Mouse (Mus musculus) liver, embryonic 14.5 days (tissue): Measurements from ENCODE around the gene Gm11037.

Source experiments
- CTCF ChIP-seq: IDR thresholded peaks from 2 replicates; pipeline ENCODE4 v1.5.1; 2016; ENCODE audit warnings: antibody characterized with exemption, low read depth, control low read depth
- EP300 ChIP-seq: IDR thresholded peaks from 2 replicates; pipeline ENCODE4 v1.6.1; 2016; ENCODE audit warnings: antibody characterized with exemption, low read depth

DNA sequence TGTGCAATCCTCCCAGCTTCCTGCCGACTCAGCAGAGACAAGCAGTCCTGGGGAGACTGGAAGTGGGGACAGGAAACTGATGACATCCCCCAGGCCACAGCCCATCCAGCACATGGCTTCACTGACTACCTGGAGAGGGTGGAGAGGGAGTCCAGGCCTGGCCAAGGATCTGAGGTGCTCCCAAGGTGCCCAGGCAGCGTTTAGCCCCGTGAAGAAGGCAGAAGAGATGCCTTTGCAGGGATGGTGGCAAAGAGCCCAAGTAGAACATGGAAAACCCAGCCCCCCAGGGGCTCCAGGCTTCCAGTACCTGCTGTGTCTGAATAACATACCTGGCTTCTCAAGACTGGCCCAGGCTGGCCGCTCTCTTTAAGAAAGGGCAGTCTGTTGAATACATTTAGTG lies 44.7 kb upstream of the Gm11037 start:
- no peak for TF ChIP-seq CTCF
- no peak for TF ChIP-seq EP300
